Mouse (Mus musculus): Measurements from ENCODE around the gene Klhdc8b.

Gene Klhdc8b

GRCm38 (mm10) chr9:108481520-108482210 lies 20.3 kb upstream of the Klhdc8b start:
- DNase-seq (ENCODE audit: low read depth), result no peak

- DNase-seq (ENCODE audit: low read depth), result no peak
Observed at GRCm38 (mm10) chr9:108480813-108481519, 19.6 kb upstream of the Klhdc8b start.

- peak; percentile 90 for DNase-seq (ENCODE audit: low read depth)
Observed at GRCm38 (mm10) chr9:108479721-108480351, 18.5 kb upstream of the Klhdc8b start, which contains the start of gene Lamb2. Gene Lamb2 (plus strand): TSS chr9:108479736.

GRCm38 (mm10) chr9:108479241-108479640 lies 17.9 kb upstream of the Klhdc8b start:
- no peak for DNase-seq (ENCODE audit: low read depth)

- DNase-seq (ENCODE audit: low read depth), result peak; percentile 90
Observed at GRCm38 (mm10) chr9:108478638-108479156, 17.3 kb upstream of the Klhdc8b start.

GRCm38 (mm10) chr9:108474528-108474927 lies 13.1 kb upstream of the Klhdc8b start:
- DNase-seq (ENCODE audit: low read depth), result peak; percentile 22

- DNase-seq (ENCODE audit: low read depth), result no peak
Observed at GRCm38 (mm10) chr9:108469845-108470244, 8.5 kb upstream of the Klhdc8b start.

- DNase-seq (ENCODE audit: low read depth), result no peak
Observed at GRCm38 (mm10) chr9:108469430-108469829, 8.0 kb upstream of the Klhdc8b start.

GRCm38 (mm10) chr9:108466219-108466618 lies 4.8 kb upstream of the Klhdc8b start:
- DNase-seq (ENCODE audit: low read depth), result no peak

- DNase-seq (ENCODE audit: low read depth), result no peak
Observed at GRCm38 (mm10) chr9:108463713-108464112, 2.3 kb upstream of the Klhdc8b start.

- DNase-seq (ENCODE audit: low read depth), result no peak
Observed at GRCm38 (mm10) chr9:108462192-108462591, 811 bp upstream of the Klhdc8b start.

GRCm38 (mm10) chr9:108461675-108462074 lies 294 bp upstream of the Klhdc8b start:
- DNase-seq (ENCODE audit: low read depth), result no peak

- peak; percentile 91 for DNase-seq (ENCODE audit: low read depth)
Observed at GRCm38 (mm10) chr9:108460319-108461178, 832 bp downstream of the Klhdc8b start, which contains the start of gene Ccdc71. Gene Ccdc71 (plus strand): TSS chr9:108460527.

GRCm38 (mm10) chr9:108459939-108460318 lies 1.5 kb downstream of the Klhdc8b start:
- no peak for DNase-seq (ENCODE audit: low read depth)

- DNase-seq (ENCODE audit: low read depth), result no peak
Observed at GRCm38 (mm10) chr9:108456953-108457352, 4.4 kb downstream of the Klhdc8b start.

- no peak for DNase-seq (ENCODE audit: low read depth)
Observed at GRCm38 (mm10) chr9:108455747-108456571, 5.4 kb downstream of the Klhdc8b start.

- no peak for DNase-seq (ENCODE audit: low read depth)
Observed at GRCm38 (mm10) chr9:108454429-108454828, 7.0 kb downstream of the Klhdc8b start.

GRCm38 (mm10) chr9:108453458-108453857 lies 7.9 kb downstream of the Klhdc8b start:
- peak; percentile 30 for DNase-seq (ENCODE audit: low read depth)

- DNase-seq (ENCODE audit: low read depth), result no peak
Observed at GRCm38 (mm10) chr9:108452911-108453310, 8.5 kb downstream of the Klhdc8b start.

GRCm38 (mm10) chr9:108452291-108452906 lies 9.0 kb downstream of the Klhdc8b start:
- DNase-seq (ENCODE audit: low read depth), result peak; percentile 89
